Mouse (Mus musculus): Measurements from ENCODE around the gene Adamts17. TPM values are rescaled to one million over a fixed set of nuclear protein-coding genes. Genes with fewer than 3 reads are reported as not detected.

Gene Adamts17
- polyA plus RNA-seq, 1 experiment from 2014 or later, result 5.0 TPM

GRCm38 (mm10) chr7:66989357-66990045, 150.0 kb downstream of the Adamts17 start:
- WGBS, result 86% methylated on average over 3 of the region's 3 CpGs
- H3K27me3 ChIP-seq (ENCODE audit: control insufficient read depth, insufficient read depth, low read length), result no peaks in the 10 kb centered on the region
- DNase-seq (ENCODE audit: low spot score), result no peak

GRCm38 (mm10) chr7:66998821-66999220, 159.3 kb downstream of the Adamts17 start:
- Histone ChIP-seq H3K4me3 (replicated peaks; ENCODE audit: low read length) (no peak overlapping the region), H3K4me1 (replicated peaks; ENCODE audit: control insufficient read depth, insufficient read depth, low read length) (no peaks in the 10 kb centered on the region), H3K27ac (no peak overlapping the region), H3K27me3 (ENCODE audit: control insufficient read depth, insufficient read depth, low read length) (no peaks in the 10 kb centered on the region), H3K36me3 (replicated peaks; ENCODE audit: control insufficient read depth, insufficient read depth) (no peaks in the 10 kb centered on the region), H3K9me3 (ENCODE audit: control insufficient read depth, low read length) (no peaks in the 10 kb centered on the region), H3K9ac (no peak overlapping the region), H3K4me2 (replicated peaks) (no peak overlapping the region)
- ATAC-seq (ENCODE audit: low FRiP score), result no peak
- WGBS, result 85% methylated on average over 6 of the region's 6 CpGs
- no peak for DNase-seq (ENCODE audit: low spot score)

More at GRCm38 (mm10) chr7:66989357-66990045, 150.0 kb downstream of the Adamts17 start:
- Histone ChIP-seq H3K4me3 (replicated peaks; ENCODE audit: low read length) (no peak overlapping the region), H3K4me1 (replicated peaks; ENCODE audit: control insufficient read depth, insufficient read depth, low read length) (no peaks in the 10 kb centered on the region), H3K9ac (no peak overlapping the region), H3K9me3 (ENCODE audit: control insufficient read depth, low read length) (no peaks in the 10 kb centered on the region), H3K27ac (no peak overlapping the region), H3K4me2 (replicated peaks) (no peak overlapping the region), H3K36me3 (replicated peaks; ENCODE audit: control insufficient read depth, insufficient read depth) (no peaks in the 10 kb centered on the region)
- ATAC-seq (ENCODE audit: low FRiP score), result no peak

- ATAC-seq (ENCODE audit: low FRiP score), result no peak
- peaks cover 5% of the 10 kb centered on the region; the same call in 1 of the 2 replicates for H3K9me3 ChIP-seq (ENCODE audit: control insufficient read depth, low read length)
- WGBS, result 62% methylated on average over 1 of the region's 1 CpGs
- H3K4me3 ChIP-seq (replicated peaks; ENCODE audit: low read length), result no peak overlapping the region
- H3K27ac ChIP-seq, result no peak overlapping the region
- no peaks in the 10 kb centered on the region for H3K27me3 ChIP-seq (ENCODE audit: control insufficient read depth, insufficient read depth, low read length)
- no peaks in the 10 kb centered on the region for H3K4me1 ChIP-seq (replicated peaks; ENCODE audit: control insufficient read depth, insufficient read depth, low read length)
- H3K4me2 ChIP-seq (replicated peaks), result no peak overlapping the region
- DNase-seq (ENCODE audit: low spot score), result no peak
- H3K36me3 ChIP-seq (replicated peaks; ENCODE audit: control insufficient read depth, insufficient read depth), result no peaks in the 10 kb centered on the region
- H3K9ac ChIP-seq, result no peak overlapping the region
Observed at GRCm38 (mm10) chr7:67003648-67004047, 164.1 kb downstream of the Adamts17 start.

GRCm38 (mm10) chr7:67004220-67004619, 164.7 kb downstream of the Adamts17 start:
- no peak for DNase-seq (ENCODE audit: low spot score)
- ATAC-seq (ENCODE audit: low FRiP score), result no peak
- Histone ChIP-seq H3K9me3 (ENCODE audit: control insufficient read depth, low read length) (peaks cover 8% of the 10 kb centered on the region; the same call in 1 of the 2 replicates), H3K27me3 (ENCODE audit: control insufficient read depth, insufficient read depth, low read length) (no peaks in the 10 kb centered on the region), H3K4me1 (replicated peaks; ENCODE audit: control insufficient read depth, insufficient read depth, low read length) (no peaks in the 10 kb centered on the region), H3K4me2 (replicated peaks) (no peak overlapping the region), H3K9ac (no peak overlapping the region), H3K27ac (no peak overlapping the region), H3K4me3 (replicated peaks; ENCODE audit: low read length) (no peak overlapping the region), H3K36me3 (replicated peaks; ENCODE audit: control insufficient read depth, insufficient read depth) (no peaks in the 10 kb centered on the region)
- 94% methylated on average over 5 of the region's 5 CpGs for WGBS

- Histone ChIP-seq H3K9me3 (ENCODE audit: control insufficient read depth, low read length) (peaks cover 8% of the 10 kb centered on the region; the same call in 1 of the 2 replicates), H3K27me3 (ENCODE audit: control insufficient read depth, insufficient read depth, low read length) (no peaks in the 10 kb centered on the region), H3K9ac (no peak overlapping the region), H3K36me3 (replicated peaks; ENCODE audit: control insufficient read depth, insufficient read depth) (no peaks in the 10 kb centered on the region), H3K4me2 (replicated peaks) (no peak overlapping the region), H3K4me3 (replicated peaks; ENCODE audit: low read length) (no peak overlapping the region), H3K27ac (no peak overlapping the region), H3K4me1 (replicated peaks; ENCODE audit: control insufficient read depth, insufficient read depth, low read length) (no peaks in the 10 kb centered on the region)
- 88% methylated on average over 5 of the region's 5 CpGs for WGBS
- ATAC-seq (ENCODE audit: low FRiP score) (no peak), DNase-seq (ENCODE audit: low spot score) (no peak)
Observed at GRCm38 (mm10) chr7:67009841-67010240, 170.3 kb downstream of the Adamts17 start.

- H3K9ac ChIP-seq, result no peak overlapping the region
- no peaks in the 10 kb centered on the region for H3K36me3 ChIP-seq (replicated peaks; ENCODE audit: control insufficient read depth, insufficient read depth)
- ATAC-seq (ENCODE audit: low FRiP score), result no peak
- H3K27me3 ChIP-seq (ENCODE audit: control insufficient read depth, insufficient read depth, low read length), result no peaks in the 10 kb centered on the region
- H3K4me3 ChIP-seq (replicated peaks; ENCODE audit: low read length), result no peak overlapping the region
- H3K4me2 ChIP-seq (replicated peaks), result no peak overlapping the region
- no peak overlapping the region for H3K27ac ChIP-seq
- 88% methylated on average over 12 of the region's 12 CpGs for WGBS
- DNase-seq (ENCODE audit: low spot score), result no peak
- H3K4me1 ChIP-seq (replicated peaks; ENCODE audit: control insufficient read depth, insufficient read depth, low read length), result no peaks in the 10 kb centered on the region
- H3K9me3 ChIP-seq (ENCODE audit: control insufficient read depth, low read length), result peaks cover 8% of the 10 kb centered on the region; the same call in 1 of the 2 replicates
Observed at GRCm38 (mm10) chr7:67012011-67012751, 172.6 kb downstream of the Adamts17 start.

GRCm38 (mm10) chr7:67013211-67013895, 173.8 kb downstream of the Adamts17 start:
- DNase-seq (ENCODE audit: low spot score) (no peak), ATAC-seq (ENCODE audit: low FRiP score) (no peak)
- 92% methylated on average over 12 of the region's 12 CpGs for WGBS
- Histone ChIP-seq H3K4me1 (replicated peaks; ENCODE audit: control insufficient read depth, insufficient read depth, low read length) (no peaks in the 10 kb centered on the region), H3K4me3 (replicated peaks; ENCODE audit: low read length) (no peak overlapping the region), H3K27ac (no peak overlapping the region), H3K4me2 (replicated peaks) (no peak overlapping the region), H3K27me3 (ENCODE audit: control insufficient read depth, insufficient read depth, low read length) (no peaks in the 10 kb centered on the region), H3K36me3 (replicated peaks; ENCODE audit: control insufficient read depth, insufficient read depth) (no peaks in the 10 kb centered on the region), H3K9me3 (ENCODE audit: control insufficient read depth, low read length) (peaks cover 6% of the 10 kb centered on the region; the same call in 1 of the 2 replicates), H3K9ac (no peak overlapping the region)

GRCm38 (mm10) chr7:67019937-67020336, 180.4 kb downstream of the Adamts17 start:
- DNase-seq (ENCODE audit: low spot score) (no peak), ATAC-seq (ENCODE audit: low FRiP score) (no peak)
- Histone ChIP-seq H3K4me3 (replicated peaks; ENCODE audit: low read length) (no peak overlapping the region), H3K4me2 (replicated peaks) (no peak overlapping the region), H3K27me3 (ENCODE audit: control insufficient read depth, insufficient read depth, low read length) (no peaks in the 10 kb centered on the region), H3K27ac (no peak overlapping the region), H3K36me3 (replicated peaks; ENCODE audit: control insufficient read depth, insufficient read depth) (no peaks in the 10 kb centered on the region), H3K9ac (no peak overlapping the region), H3K9me3 (ENCODE audit: control insufficient read depth, low read length) (no peaks in the 10 kb centered on the region), H3K4me1 (replicated peaks; ENCODE audit: control insufficient read depth, insufficient read depth, low read length) (no peaks in the 10 kb centered on the region)
- 81% methylated on average over 3 of the region's 3 CpGs for WGBS

Data from hindbrain, embryonic 14.5 days (tissue).